Mouse (Mus musculus) MEL (cell line): ENCODE results near the gene Dock10. TPM values are rescaled to one million over a fixed set of nuclear protein-coding genes. Genes with fewer than 3 reads are reported as not detected.

Experiments used
- DNase-seq: peaks from one replicate; pipeline ENCODE4 v3.0.0; 2011; ENCODE audit warnings: low read depth, low spot score
- H3K27ac ChIP-seq: 2 replicates; pipeline ENCODE4 v1.5.1; 2012; ENCODE audit warnings: low read depth, mild to moderate bottlenecking, control low read depth, low read length, moderate library complexity; ENCODE audit not compliant: control insufficient read depth
- H3K27me3 ChIP-seq, 2 experiments: fragments of 150-350 bp in 1 of 2; sonication (generic) in 1 of 2; 2 replicates each; pipeline ENCODE4 v1.6.1; 2012; ENCODE audit warnings: low read length in 2 of 2, mild to moderate bottlenecking in 2 of 2, improper control_type of control experiment in 1 of 2, moderate library complexity in 1 of 2; ENCODE audit not compliant: insufficient read depth in 2 of 2, control insufficient read depth in 1 of 2
- H3K36me3 ChIP-seq, 2 experiments: 2 replicates each; pipeline ENCODE4 v1.6.1; 2012 to 2014; ENCODE audit warnings: low read length in 2 of 2, improper control_type of control experiment in 1 of 2, inconsistent platforms in 1 of 2, mild to moderate bottlenecking in 1 of 2; ENCODE audit not compliant: insufficient read depth in 2 of 2, control insufficient read depth in 1 of 2
- H3K4me1 ChIP-seq, 2 experiments: fragments of 150-350 bp in 1 of 2; sonication (generic) in 1 of 2; 2 replicates each; pipeline ENCODE4 v1.6.1; 2012; ENCODE audit warnings: low read length in 2 of 2, improper control_type of control experiment in 1 of 2, mild to moderate bottlenecking in 1 of 2; ENCODE audit not compliant: insufficient read depth in 2 of 2, control insufficient read depth in 1 of 2
- H3K4me3 ChIP-seq, 2 experiments: fragments of 150-350 bp in 1 of 2; sonication (generic) in 1 of 2; 2 replicates each; pipeline ENCODE4 v1.5.1; 2012; ENCODE audit warnings: low read depth in 2 of 2, low read length in 2 of 2, mild to moderate bottlenecking in 2 of 2, moderate library complexity in 2 of 2, control low read depth in 1 of 2, improper control_type of control experiment in 1 of 2; ENCODE audit not compliant: control insufficient read depth in 1 of 2, insufficient read depth in 1 of 2
- H3K79me2 ChIP-seq: 2 replicates; pipeline ENCODE4 v1.6.1; 2012; ENCODE audit warnings: mild to moderate bottlenecking, low read length, moderate library complexity; ENCODE audit not compliant: control insufficient read depth, poor library complexity, insufficient read depth
- H3K9ac ChIP-seq: 2 replicates; pipeline ENCODE4 v1.6.1; 2012; ENCODE audit warnings: low read depth, mild to moderate bottlenecking, control low read depth, low read length, moderate library complexity; ENCODE audit not compliant: control insufficient read depth, poor library complexity, severe bottlenecking
- H3K9me3 ChIP-seq: fragments of 150-350 bp; sonication (generic); replicated peaks from 2 replicates; pipeline ENCODE4 v1.6.1; 2012; ENCODE audit warnings: mild to moderate bottlenecking, low read length, improper control_type of control experiment, moderate library complexity; ENCODE audit not compliant: insufficient read depth
- CHD1 ChIP-seq: IDR thresholded peaks from 2 replicates; pipeline ENCODE4 v1.6.1; 2012; ENCODE audit warnings: low read depth, mild to moderate bottlenecking, inconsistent platforms, low read length, improper control_type of control experiment
- CHD2 ChIP-seq: IDR thresholded peaks from 2 replicates; pipeline ENCODE4 v1.6.1; 2011; ENCODE audit warnings: low read length, improper control_type of control experiment
- CTCF ChIP-seq, 3 experiments: IDR thresholded peaks in 2 of 3; conservative IDR thresholded peaks in 1 of 3; 2 replicates each; pipeline ENCODE4 v1.5.1; 2011 to 2012; ENCODE audit warnings: low read length in 3 of 3, low read depth in 2 of 3, mild to moderate bottlenecking in 2 of 3, improper control_type of control experiment in 1 of 3, inconsistent platforms in 1 of 3, mixed read lengths in 1 of 3, moderate library complexity in 1 of 3; ENCODE audit not compliant: control insufficient read depth in 1 of 3, insufficient read depth in 1 of 3, poor library complexity in 1 of 3, severe bottlenecking in 1 of 3
- E2F4 ChIP-seq: IDR thresholded peaks from 2 replicates; pipeline ENCODE4 v1.6.1; 2011; ENCODE audit warnings: low read depth, low read length, improper control_type of control experiment, borderline replicate concordance
- GABPA ChIP-seq: IDR thresholded peaks from 2 replicates; pipeline ENCODE4 v1.6.1; 2012; ENCODE audit warnings: low read depth, mild to moderate bottlenecking, inconsistent platforms, low read length, improper control_type of control experiment, moderate library complexity
- JUND ChIP-seq: IDR thresholded peaks from 2 replicates; pipeline ENCODE4 v1.6.1; 2011; ENCODE audit warnings: low read depth, mild to moderate bottlenecking, improper control_type of control experiment, low read length
- MAFK ChIP-seq: IDR thresholded peaks from 2 replicates; pipeline ENCODE4 v1.6.1; 2011; ENCODE audit warnings: low read depth, mild to moderate bottlenecking, low read length, improper control_type of control experiment, borderline replicate concordance
- MAX ChIP-seq: IDR thresholded peaks from 2 replicates; pipeline ENCODE4 v1.6.1; 2011; ENCODE audit warnings: low read length, improper control_type of control experiment
- MXI1 ChIP-seq: IDR thresholded peaks from 2 replicates; pipeline ENCODE4 v1.6.1; 2011; ENCODE audit warnings: mild to moderate bottlenecking, low read depth, low read length, improper control_type of control experiment
- NELFE ChIP-seq: IDR thresholded peaks from 2 replicates; pipeline ENCODE4 v1.6.1; 2011; ENCODE audit warnings: low read depth, low read length, improper control_type of control experiment
- POLR2AphosphoS5 ChIP-seq: IDR thresholded peaks from 2 replicates; pipeline ENCODE4 v1.6.1; 2012; ENCODE audit warnings: low read depth, borderline replicate concordance, mild to moderate bottlenecking, inconsistent platforms, low read length, moderate library complexity, mixed read lengths
- RAD21 ChIP-seq: IDR thresholded peaks from 2 replicates; pipeline ENCODE4 v1.6.1; 2011; ENCODE audit warnings: mild to moderate bottlenecking, low read depth, low read length, improper control_type of control experiment
- RCOR1 ChIP-seq: IDR thresholded peaks from 2 replicates; pipeline ENCODE4 v1.6.1; 2012; ENCODE audit warnings: low read depth, mild to moderate bottlenecking, inconsistent platforms, low read length, improper control_type of control experiment
- SMC3 ChIP-seq: IDR thresholded peaks from 2 replicates; pipeline ENCODE4 v1.6.1; 2011; ENCODE audit warnings: low read depth, low read length, improper control_type of control experiment
- TBP ChIP-seq: IDR thresholded peaks from 2 replicates; pipeline ENCODE4 v1.8.0; 2011; ENCODE audit warnings: low read depth, low read length, improper control_type of control experiment
- TCF12 ChIP-seq: IDR thresholded peaks from 2 replicates; pipeline ENCODE4 v1.6.1; 2014; ENCODE audit warnings: low read depth, mild to moderate bottlenecking, inconsistent platforms, low read length, improper control_type of control experiment, moderate library complexity
- UBTF ChIP-seq: IDR thresholded peaks from 2 replicates; pipeline ENCODE4 v1.6.1; 2012; ENCODE audit warnings: low read depth, mild to moderate bottlenecking, inconsistent platforms, low read length, improper control_type of control experiment, moderate library complexity, borderline replicate concordance; ENCODE audit not compliant: insufficient read depth
- ZC3H11A ChIP-seq: IDR thresholded peaks from 2 replicates; pipeline ENCODE4 v1.6.1; 2012; ENCODE audit warnings: low read depth, mild to moderate bottlenecking, inconsistent platforms, low read length, improper control_type of control experiment
- ZKSCAN1 ChIP-seq: IDR thresholded peaks from 2 replicates; pipeline ENCODE4 v1.6.1; 2012; ENCODE audit warnings: low read depth, mild to moderate bottlenecking, inconsistent platforms, low read length, improper control_type of control experiment, moderate library complexity
- polyA plus RNA-seq, 2 experiments: library from polyadenylated mRNA; stranded (reverse) in 1 of 2; unstranded in 1 of 2; fragments of >175 nt in 1 of 2; fragments of >200 nt in 1 of 2; gene quantifications; 2 replicates each; pipeline versions ENCODE4 v1.2.1 to v1.2.4; 2012; ENCODE audit warnings: low replicate concordance in 2 of 2, low read depth in 1 of 2; ENCODE audit not compliant: insufficient read length in 2 of 2, insufficient read depth in 1 of 2, missing spikeins in 1 of 2
- total RNA-seq: library from RNA; depleted of rRNA; stranded (reverse); fragments of 300-350 nt; gene quantifications from 2 replicates; pipeline ENCODE4 v1.2.3, GENCODE M21; 2012

Gene Dock10
- total and polyA plus RNA-seq, 3 experiments: 11.5 to 74.0 (median 14.3) TPM

DNA sequence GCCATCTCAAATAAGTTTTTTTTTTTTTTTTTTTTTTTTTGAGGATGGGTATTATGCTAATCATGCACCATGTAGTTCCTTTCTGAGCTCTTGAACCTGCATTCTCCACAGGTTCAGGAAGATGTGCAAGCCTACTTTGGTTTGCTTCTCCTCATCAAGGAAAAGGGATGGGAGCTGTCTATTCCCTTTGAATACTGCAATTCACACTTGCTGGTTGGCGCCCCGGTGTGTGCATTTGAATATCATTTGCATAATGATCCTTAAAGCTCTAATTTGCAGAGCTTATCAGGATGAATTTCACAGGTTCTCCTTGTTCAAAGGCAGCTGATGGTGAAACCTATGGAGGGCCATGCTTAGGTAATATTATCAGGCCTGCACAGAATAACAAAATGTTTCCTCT is 237.9 kb downstream of the Dock10 start:
- TF ChIP-seq MAFK (no peak), JUND (no peak), CHD1 (no peak), RCOR1 (no peak), ZC3H11A (no peak), TCF12 (no peak), MAX (no peak), POLR2AphosphoS5 (no peak), E2F4 (no peak), TBP (no peak)
- H3K79me2 ChIP-seq: no peaks in the 10 kb centered on the region
- no peak overlapping the region for H3K4me3 ChIP-seq
- no peaks in the 10 kb centered on the region for H3K9me3 ChIP-seq
- DNase-seq: no peak
- H3K36me3 ChIP-seq: no peaks in the 10 kb centered on the region; a peak in 1 of 4 replicates
- no peak overlapping the region for H3K27ac ChIP-seq
- no peak overlapping the region for H3K9ac ChIP-seq
- H3K27me3 ChIP-seq: no peaks in the 10 kb centered on the region
- H3K4me1 ChIP-seq: no peaks in the 10 kb centered on the region

DNA sequence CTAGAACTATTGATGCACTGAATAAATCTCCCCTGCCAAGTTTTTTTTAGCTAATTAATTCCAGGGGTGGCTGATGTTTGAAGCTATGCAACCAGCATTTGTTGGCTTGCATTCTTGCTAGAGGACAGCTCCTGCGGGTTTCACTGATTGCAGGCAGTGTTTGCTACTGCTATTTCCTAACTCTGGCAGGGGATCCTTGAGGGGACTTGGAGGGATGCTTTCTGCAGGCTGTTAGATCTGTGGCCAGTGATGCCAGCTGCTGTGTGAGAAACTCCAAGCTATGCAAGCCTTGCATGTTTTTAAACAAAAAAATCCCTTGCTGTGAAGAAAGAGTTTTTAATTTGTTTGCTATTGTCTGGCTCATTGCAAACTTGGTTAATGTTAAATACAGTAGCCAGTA is 238.4 kb downstream of the Dock10 start:
- no peaks in the 10 kb centered on the region for H3K4me1 ChIP-seq
- DNase-seq: no peak

GRCm38 (mm10) chr1:80515836-80516235 is 242.5 kb downstream of the Dock10 start:
- no peak overlapping the region for H3K9ac ChIP-seq
- H3K4me3 ChIP-seq: no peak overlapping the region
- H3K9me3 ChIP-seq: no peaks in the 10 kb centered on the region
- DNase-seq: peak; percentile 36
- TF ChIP-seq SMC3 (peak; percentile 65), RAD21 (peak; percentile 57), ZKSCAN1 (no peak), ZC3H11A (peak; percentile 35; the same call in 1 of the 2 replicates), CTCF (IDR thresholded peaks at IDR 0.05 in 2 of 3, conservative IDR thresholded peaks at IDR 0.05 in 1 of 3; ENCODE audit: control insufficient read depth in 1 of 3, insufficient read depth in 1 of 3, low read depth in 2 of 3, low read length in 3 of 3, poor library complexity in 1 of 3, severe bottlenecking in 1 of 3) (peak in 2 of 3 experiments; percentile 38 to 60; a peak in 3 of 6 replicates)
- H3K4me1 ChIP-seq: no peaks in the 10 kb centered on the region
- no peaks in the 10 kb centered on the region for H3K79me2 ChIP-seq
- H3K36me3 ChIP-seq: no peaks in the 10 kb centered on the region
- no peak overlapping the region for H3K27ac ChIP-seq
- H3K27me3 ChIP-seq: no peaks in the 10 kb centered on the region

More for the DNA sequence above, 238.4 kb downstream of the Dock10 start:
- no peaks in the 10 kb centered on the region; a peak in 1 of 4 replicates for H3K36me3 ChIP-seq
- TF ChIP-seq GABPA (no peak), MXI1 (no peak), ZC3H11A (no peak), TCF12 (no peak), UBTF (no peak), CHD2 (no peak), NELFE (no peak)
- H3K4me3 ChIP-seq: no peak overlapping the region
- H3K9me3 ChIP-seq: no peaks in the 10 kb centered on the region
- H3K27me3 ChIP-seq: no peaks in the 10 kb centered on the region
- no peaks in the 10 kb centered on the region for H3K79me2 ChIP-seq
- no peak overlapping the region for H3K27ac ChIP-seq
- H3K9ac ChIP-seq: no peak overlapping the region
